Mouse (Mus musculus) MN1 (cell line): ENCODE data around the gene Fam163b.

Source experiments
- DNase-seq: peaks from one replicate; pipeline ENCODE4 v3.0.0-alpha.2; 2016; ENCODE audit warnings: low spot score

Gene Fam163b

GRCm38 (mm10) chr2:27086483-27087010 lies 55.7 kb downstream of the Fam163b start:
- no peak for DNase-seq

DNA sequence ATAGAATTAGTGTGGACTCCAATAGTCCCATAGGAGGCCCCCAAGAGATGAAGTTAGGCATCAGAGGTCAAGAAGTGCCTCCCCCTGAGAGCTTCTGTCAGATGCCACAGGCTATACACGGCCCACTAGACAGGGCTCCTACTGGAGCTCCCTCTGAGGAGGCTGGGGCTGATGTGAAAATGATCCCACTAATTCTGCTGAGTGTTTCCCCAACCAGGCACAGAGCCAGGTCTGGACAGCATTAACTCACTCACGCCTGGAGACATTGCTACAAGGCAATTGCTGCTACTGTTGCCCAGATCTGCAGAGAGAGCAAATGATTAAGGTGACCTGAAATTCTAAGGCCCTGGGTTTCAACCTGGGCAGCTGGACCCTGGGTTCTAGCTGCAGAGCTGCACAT lies 56.5 kb downstream of the Fam163b start:
- DNase-seq = peak; percentile 54

DNA sequence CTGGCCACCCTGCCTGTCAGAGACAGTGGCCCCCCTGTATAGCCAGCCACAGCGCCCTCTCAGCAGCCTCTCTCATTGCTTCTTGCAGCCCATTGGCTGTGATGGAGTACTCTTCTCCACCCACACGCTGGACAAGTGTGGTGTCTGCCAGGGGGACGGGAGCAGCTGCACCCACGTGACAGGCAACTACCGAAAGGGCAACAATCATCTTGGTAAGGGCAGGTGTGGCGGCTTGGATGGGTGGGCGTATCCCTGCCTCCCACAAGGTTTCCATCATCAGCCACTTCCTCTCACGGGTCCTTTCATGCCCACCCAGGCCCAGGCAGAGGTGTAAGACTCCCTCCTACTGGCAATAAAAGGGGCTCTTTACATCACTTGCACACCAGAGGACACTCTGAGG lies 57.3 kb downstream of the Fam163b start:
- no peak for DNase-seq

- DNase-seq = no peak
These were observed 58.4 kb downstream of the Fam163b start for GRCm38 (mm10) chr2:27083761-27084475.

DNA sequence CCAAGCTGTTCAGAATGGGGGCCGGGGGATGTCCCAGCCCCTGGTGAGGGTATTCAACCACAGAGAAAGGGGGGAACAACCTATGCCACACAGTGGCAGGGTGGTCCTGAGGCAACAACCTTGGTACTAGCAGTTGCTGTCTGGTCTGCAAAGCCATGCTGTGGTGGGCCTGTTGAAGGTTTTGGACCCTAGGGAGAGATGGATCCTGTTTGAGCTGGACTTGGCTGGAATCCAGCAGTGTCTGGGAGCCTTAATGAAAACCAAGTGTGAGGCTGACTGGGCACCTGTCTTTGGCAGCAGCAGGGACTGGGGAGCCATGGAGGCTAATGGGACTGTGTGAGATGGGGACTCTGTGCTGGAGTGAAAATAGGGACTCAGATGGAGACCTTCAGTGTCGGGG lies 62.6 kb downstream of the Fam163b start:
- DNase-seq = peak; percentile 87

DNA sequence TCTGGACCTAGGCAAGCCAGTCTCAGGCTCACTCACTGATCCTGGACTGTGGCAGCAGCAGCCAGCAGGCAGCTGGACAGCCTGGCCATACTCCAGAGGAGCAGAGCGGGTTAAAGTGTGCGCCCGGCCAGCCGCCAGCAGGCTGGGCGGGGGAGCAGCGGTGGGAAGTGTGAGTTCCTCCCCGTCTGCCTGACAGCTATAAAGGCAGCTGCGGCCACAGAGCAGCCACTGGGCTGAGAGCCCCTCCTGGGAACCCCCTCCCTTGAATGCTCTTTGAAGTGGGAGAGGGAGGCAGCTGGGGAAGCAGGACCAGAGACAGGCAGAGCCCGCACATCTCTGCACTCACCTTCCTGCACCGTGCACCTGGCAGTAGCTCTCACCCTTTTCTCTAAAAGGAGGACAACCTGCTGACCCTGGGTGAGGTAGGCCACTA lies 63.1 kb downstream of the Fam163b start, which contains the start of gene Adamtsl2:
Gene Adamtsl2, plus strand, starts transcription at position 228 of the 433 bp plus-strand sequence.
- DNase-seq = peak; percentile 85

DNA sequence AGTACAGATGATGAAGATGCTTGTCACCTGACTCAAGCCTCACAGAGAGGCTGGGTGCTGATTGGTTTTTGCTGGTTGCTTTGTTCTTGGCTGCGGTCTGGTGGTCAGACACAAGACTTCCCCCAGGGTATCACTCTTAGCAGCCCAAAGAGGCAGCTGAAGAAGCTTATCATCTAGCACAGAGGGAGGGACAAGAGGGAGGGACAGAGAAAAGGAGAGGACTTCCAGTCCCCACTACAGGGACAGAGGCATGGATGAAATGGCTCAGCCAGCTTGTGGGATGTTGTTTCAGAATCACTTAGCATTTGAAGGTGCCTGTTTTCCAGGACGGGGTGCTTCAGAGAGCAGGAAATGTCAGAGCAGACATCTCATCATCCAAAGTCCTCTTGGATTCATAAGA lies 64.0 kb downstream of the Fam163b start:
- no peak for DNase-seq

DNA sequence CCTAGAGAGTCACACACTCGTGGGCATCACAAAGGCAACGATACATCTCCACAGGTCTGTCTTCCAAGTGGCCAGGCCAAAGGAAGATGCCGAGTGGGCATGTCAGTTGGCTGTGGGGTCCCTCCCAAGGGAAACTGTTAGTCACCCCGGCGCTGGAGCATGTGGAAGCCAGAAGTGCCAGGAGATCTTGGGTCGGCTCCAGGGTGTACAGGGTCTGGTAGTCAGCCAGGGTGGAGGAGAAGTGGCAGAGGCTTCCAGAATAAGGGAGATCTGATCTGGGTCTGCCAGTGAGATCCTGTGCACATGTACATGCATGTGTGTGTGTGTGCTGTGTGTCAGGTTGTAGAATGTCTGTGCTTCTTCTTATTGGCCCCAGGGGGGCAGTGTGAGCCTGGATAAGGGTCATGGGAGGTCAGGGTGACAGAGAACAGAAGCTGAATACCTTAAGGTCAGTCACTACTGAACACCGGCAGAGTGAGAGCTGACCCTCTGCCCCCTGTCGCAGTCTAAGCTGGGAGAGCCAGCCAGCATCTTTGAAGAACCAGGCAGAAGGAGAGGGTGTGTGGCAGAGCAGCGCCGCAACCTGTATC lies 64.5 kb downstream of the Fam163b start:
- peak; percentile 36 for DNase-seq

DNA sequence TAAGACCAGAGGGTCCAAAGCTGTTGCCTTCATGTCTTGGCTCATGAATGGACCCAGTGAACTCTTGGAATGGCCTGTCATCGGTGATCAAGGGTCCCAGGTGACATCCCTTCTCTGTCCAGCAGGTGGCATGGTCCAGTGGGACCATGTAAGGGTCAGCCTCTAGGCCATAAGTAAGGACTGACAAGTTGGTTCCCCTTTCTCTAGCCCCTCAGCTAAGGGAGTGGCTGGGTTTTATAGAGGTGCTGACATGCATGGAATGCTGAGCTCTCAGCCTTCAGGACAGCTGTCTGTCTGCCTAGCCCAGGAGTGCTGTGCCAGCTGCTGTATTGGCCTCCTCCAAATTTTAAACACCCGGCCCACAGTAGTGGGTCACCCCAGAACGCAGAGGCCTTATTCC lies 66.8 kb downstream of the Fam163b start:
- peak; percentile 45 for DNase-seq

DNA sequence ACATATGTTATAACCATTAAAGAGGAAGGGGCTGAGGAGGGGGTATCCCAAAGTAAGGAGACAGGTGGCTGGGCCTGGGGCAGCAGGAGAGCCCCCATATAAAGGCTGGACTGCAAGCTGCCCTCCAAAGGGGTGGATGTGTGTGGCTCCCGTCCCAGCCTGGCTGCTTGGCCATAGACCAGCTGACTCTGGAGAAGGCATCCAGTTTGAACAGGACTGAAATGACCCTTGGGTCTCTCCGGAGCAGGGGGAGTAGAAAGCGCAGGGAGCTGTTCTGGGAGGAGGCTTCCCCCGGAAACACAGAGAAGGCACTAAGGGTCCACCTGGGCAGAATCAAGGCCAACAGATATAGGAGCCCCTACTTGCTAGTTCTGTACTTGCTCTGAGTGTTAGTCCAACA lies 67.5 kb downstream of the Fam163b start:
- DNase-seq = no peak

- no peak for DNase-seq
These were observed 68.9 kb downstream of the Fam163b start for GRCm38 (mm10) chr2:27073407-27073806.

DNA sequence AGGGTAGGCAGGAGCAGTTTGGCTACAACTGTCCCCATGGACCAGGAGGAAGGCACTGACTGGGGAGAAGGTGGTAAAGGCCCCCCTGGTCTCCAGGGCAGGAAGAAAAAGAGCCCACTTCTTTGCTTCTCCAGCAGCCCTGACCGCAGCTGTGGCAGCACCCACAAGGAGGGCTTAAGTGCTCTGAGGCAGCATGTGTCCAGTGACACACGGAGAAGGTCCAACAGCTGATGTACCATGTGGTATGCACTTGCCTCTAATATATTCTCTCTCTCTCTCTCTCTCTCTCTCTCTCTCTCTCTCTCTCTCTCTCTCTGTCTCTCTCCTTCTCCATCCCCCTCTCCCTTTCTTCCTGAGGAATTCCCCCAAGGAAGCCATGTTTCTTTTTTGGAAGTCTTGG lies 70.3 kb downstream of the Fam163b start, which contains the start of gene Mymk:
Gene Mymk, minus strand, starts transcription at position 202 of the 400 bp plus-strand sequence.
- no peak for DNase-seq

- DNase-seq = peak; percentile 71
These were observed 71.2 kb downstream of the Fam163b start for GRCm38 (mm10) chr2:27071137-27071536.

DNA sequence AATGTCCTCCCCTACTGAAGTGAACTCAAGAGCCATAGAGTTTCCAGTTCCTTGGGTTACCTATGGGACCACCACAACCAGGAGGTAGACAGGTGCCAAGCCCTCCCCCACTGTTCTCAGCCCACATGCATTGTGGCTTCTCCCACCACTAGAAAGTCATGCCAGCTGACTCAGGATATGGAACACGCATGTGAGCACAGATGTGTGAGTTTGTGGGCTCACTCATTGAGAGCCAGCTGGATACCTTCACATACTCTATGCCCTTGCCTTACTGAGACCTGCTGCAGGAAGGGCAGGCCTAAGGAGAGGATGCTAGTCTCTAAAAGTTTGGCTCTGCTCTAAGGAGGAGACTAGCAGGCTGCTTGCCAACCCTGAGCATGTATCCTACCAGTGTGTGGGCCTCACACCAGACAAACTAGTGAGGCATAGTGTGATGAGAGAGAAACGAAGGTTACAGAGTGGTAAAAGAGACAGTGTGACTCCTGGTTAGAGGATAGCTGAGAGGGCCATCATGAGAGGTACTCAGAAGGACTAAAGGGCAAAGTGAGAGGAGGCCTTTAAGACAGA lies 72.0 kb downstream of the Fam163b start:
- no peak for DNase-seq

- DNase-seq = no peak
These were observed 72.6 kb downstream of the Fam163b start for GRCm38 (mm10) chr2:27069646-27070045.

- DNase-seq = no peak
These were observed 74.3 kb downstream of the Fam163b start for GRCm38 (mm10) chr2:27067996-27068395.

GRCm38 (mm10) chr2:27067124-27067523 lies 75.2 kb downstream of the Fam163b start:
- DNase-seq = no peak
